Mouse (Mus musculus) hindbrain, embryonic 10.5 days (tissue): ENCODE results near the gene Tfap4. TPM values are rescaled to one million over a fixed set of nuclear protein-coding genes. Genes with fewer than 3 reads are reported as not detected.

ENCODE experiments used
- DNase-seq: peaks from one replicate; pipeline ENCODE4 v3.0.0-alpha.2; 2017; ENCODE audit warnings: low spot score
- H3K27ac ChIP-seq: fragments of 300-500 bp; sonication (generic); 2 replicates; pipeline ENCODE4 v1.5.1; 2016; ENCODE audit warnings: mild to moderate bottlenecking, moderate library complexity
- H3K27me3 ChIP-seq: fragments of 300-500 bp; sonication (generic); 2 replicates; pipeline ENCODE4 v1.6.1; 2016; ENCODE audit warnings: mild to moderate bottlenecking; ENCODE audit not compliant: poor library complexity, insufficient read depth, severe bottlenecking
- H3K36me3 ChIP-seq: fragments of 300-500 bp; sonication (generic); 2 replicates; pipeline ENCODE4 v1.6.1; 2016; ENCODE audit warnings: mild to moderate bottlenecking, moderate library complexity
- H3K4me1 ChIP-seq: fragments of 300-500 bp; sonication (generic); replicated peaks from 2 replicates; pipeline ENCODE4 v1.6.1; 2016; ENCODE audit warnings: mild to moderate bottlenecking
- H3K4me3 ChIP-seq: fragments of 300-500 bp; sonication (generic); 2 replicates; pipeline ENCODE4 v1.5.1; 2016; ENCODE audit warnings: mild to moderate bottlenecking, moderate library complexity
- H3K9me3 ChIP-seq: fragments of 300-500 bp; sonication (generic); 2 replicates; pipeline ENCODE4 v1.6.1; 2016; ENCODE audit warnings: mild to moderate bottlenecking, moderate library complexity
- WGBS: fragments of 180-500 bp; shearing (Covaris S2); methylation state at CpG from one replicate; pipeline ENCODE4 v1.1.7; 2016; 5-methylcytosine and 5-hydroxymethylcytosine counted together
- polyA plus RNA-seq: library from polyadenylated mRNA; unstranded; fragments of >200 nt; fragmentation: Nextera tagmentation; extraction: Ambion mirVana; gene quantifications from 2 replicates; pipeline ENCODE4 v1.2.1, GENCODE M21; 2016

The Tfap4 gene
- polyA plus RNA-seq, 1 experiment from 2014 or later, result 21.3 TPM

GRCm38 (mm10) chr16:4497762-4498607, 61.7 kb downstream of the Tfap4 start:
- H3K4me3 ChIP-seq, result no peak overlapping the region
- no peak for DNase-seq
- WGBS, result 78% methylated on average over 8 of the region's 8 CpGs
- H3K36me3 ChIP-seq, result no peaks in the 10 kb centered on the region
- no peaks in the 10 kb centered on the region for H3K27me3 ChIP-seq
- no peak overlapping the region for H3K27ac ChIP-seq
- H3K9me3 ChIP-seq, result no peaks in the 10 kb centered on the region
- peaks cover 8% of the 10 kb centered on the region; the same call in 1 of the 2 replicates for H3K4me1 ChIP-seq

- H3K4me1 ChIP-seq, result peaks cover 8% of the 10 kb centered on the region; the same call in 1 of the 2 replicates
- no peaks in the 10 kb centered on the region for H3K27me3 ChIP-seq
- H3K4me3 ChIP-seq, result no peak overlapping the region
- 88% methylated on average over 3 of the region's 3 CpGs for WGBS
- no peak overlapping the region for H3K27ac ChIP-seq
- no peaks in the 10 kb centered on the region for H3K9me3 ChIP-seq
- no peak for DNase-seq
- peaks cover 9% of the 10 kb centered on the region for H3K36me3 ChIP-seq
Observed at GRCm38 (mm10) chr16:4496470-4496869, 63.2 kb downstream of the Tfap4 start.

GRCm38 (mm10) chr16:4495861-4496260, 63.8 kb downstream of the Tfap4 start:
- H3K36me3 ChIP-seq, result peaks cover 9% of the 10 kb centered on the region

More at GRCm38 (mm10) chr16:4495861-4496260, 63.8 kb downstream of the Tfap4 start:
- 92% methylated on average over 5 of the region's 5 CpGs for WGBS
- no peak overlapping the region for H3K27ac ChIP-seq
- H3K27me3 ChIP-seq, result no peaks in the 10 kb centered on the region
- H3K4me3 ChIP-seq, result no peak overlapping the region
- H3K9me3 ChIP-seq, result no peaks in the 10 kb centered on the region
- no peak for DNase-seq
- peaks cover 8% of the 10 kb centered on the region; the same call in 1 of the 2 replicates for H3K4me1 ChIP-seq

Other genes starting within 250 kb of the Tfap4 start
- gene Adcy9, start 139.4 kb downstream of the Tfap4 start, polyA plus RNA-seq, result 0.77 and 1.1 TPM in 2 replicates
- gene Srl, start 18.0 kb downstream of the Tfap4 start, polyA plus RNA-seq, result 22.8 and 23.4 TPM in 2 replicates
- 27.3 and 27.9 TPM in 2 replicates for gene Glis2, start 34.9 kb upstream of the Tfap4 start, polyA plus RNA-seq
- 88.0 and 131 TPM in 2 replicates for gene Pam16, start 65.1 kb upstream of the Tfap4 start, polyA plus RNA-seq
- gene Vasn, start 80.1 kb upstream of the Tfap4 start, polyA plus RNA-seq, result 10.3 and 12.6 TPM in 2 replicates
- 60.7 and 62.7 TPM in 2 replicates for gene Dnaja3, start 80.1 kb upstream of the Tfap4 start, polyA plus RNA-seq
- gene Coro7, start 119.9 kb upstream of the Tfap4 start, polyA plus RNA-seq, result 24.4 and 25.5 TPM in 2 replicates
- 192 and 203 TPM in 2 replicates for gene Nmral1, start 159.5 kb upstream of the Tfap4 start, polyA plus RNA-seq
- 84.6 and 93.3 TPM in 2 replicates for gene Hmox2, start 166.5 kb upstream of the Tfap4 start, polyA plus RNA-seq
- gene Cdip1, start 230.4 kb upstream of the Tfap4 start, polyA plus RNA-seq, result 109 and 111 TPM in 2 replicates